Comparison of ENCODE assay signal across 15 mouse cellular contexts in genomic region chr4:136995361-136995760, GRCm38 (mm10). TPM values are rescaled to one million over a fixed set of nuclear protein-coding genes. Genes with fewer than 3 reads are reported as not detected.
A peak's percentile ranks its signal among the peaks of the same experiment; 100 is the strongest.
DNase-seq lines count a peak whose midpoint lies in the region; ATAC-seq and TF ChIP-seq lines count a peak whose summit lies in the region.
"Had no signal": no experiment of that assay in that cellular context is flagged by ENCODE, and none has a peak within 500 bp of the region (broad histone marks: within the 10 kb centered on the region; RNA-seq: fewer than 3 reads in every experiment).

No protein-coding gene starts in this region.

- H3K4me1 ChIP-seq in hindbrain, postnatal 0 days (ENCODE audit: insufficient read depth, low read length), result peaks cover 13% of the 10 kb centered on the region
- no peaks in the 10 kb centered on the region; the same call in 1 of the 2 replicates for H3K4me1 ChIP-seq in hindbrain, embryonic 16.5 days (ENCODE audit: control insufficient read depth, insufficient read depth, low read depth, low read length)
- H3K4me1 ChIP-seq: midbrain, embryonic 10.5 days had no signal

- WGBS in hindbrain, postnatal 0 days, result 63% methylated on average over 14 of the region's 14 CpGs
- WGBS in hindbrain, embryonic 16.5 days, result 76% methylated on average over 14 of the region's 14 CpGs

- no peaks in the 10 kb centered on the region for H3K27me3 ChIP-seq in hindbrain, postnatal 0 days (ENCODE audit: insufficient read depth, low read length)
- H3K27me3 ChIP-seq in hindbrain, embryonic 16.5 days (replicated peaks; ENCODE audit: control insufficient read depth, insufficient read depth, low read length), result no peaks in the 10 kb centered on the region
- H3K27me3 ChIP-seq: embryonic facial prominence, embryonic 13.5 days had no signal

- H3K9me3 ChIP-seq in hindbrain, postnatal 0 days (ENCODE audit: low read length), result no peaks in the 10 kb centered on the region
- H3K9me3 ChIP-seq in hindbrain, embryonic 16.5 days (ENCODE audit: control insufficient read depth, low read length), result no peaks in the 10 kb centered on the region
- H3K9me3 ChIP-seq: embryonic facial prominence, embryonic 13.5 days; heart, embryonic 10.5 days; midbrain, embryonic 10.5 days had no signal

- H3K4me3 ChIP-seq in hindbrain, postnatal 0 days (ENCODE audit: low read length), result no peak overlapping the region
- H3K4me3 ChIP-seq in hindbrain, embryonic 16.5 days (ENCODE audit: low read length), result no peak overlapping the region
- H3K4me3 ChIP-seq: embryonic facial prominence, embryonic 13.5 days; heart, embryonic 10.5 days; left cerebral cortex, adult 2 months; midbrain, embryonic 10.5 days had no signal

- H3K27ac ChIP-seq in hindbrain, postnatal 0 days, result no peak overlapping the region
- H3K27ac ChIP-seq in hindbrain, embryonic 16.5 days (ENCODE audit: low read depth, low read length), result no peak overlapping the region
- H3K27ac ChIP-seq: embryonic facial prominence, embryonic 13.5 days; heart, embryonic 10.5 days; left cerebral cortex, adult 2 months; midbrain, embryonic 10.5 days had no signal

- peaks cover 11% of the 10 kb centered on the region; the same call in 1 of the 2 replicates for H3K36me3 ChIP-seq in hindbrain, postnatal 0 days (ENCODE audit: insufficient read depth, low read length)
- H3K36me3 ChIP-seq in hindbrain, embryonic 16.5 days (ENCODE audit: control insufficient read depth, insufficient read depth, low read length), result 0 out of 2 replicates have a peak, but pooled peaks cover 7% of the 10 kb centered on the region

- H3K4me2 ChIP-seq in hindbrain, postnatal 0 days (ENCODE audit: low read depth, low read length), result no peak overlapping the region
- H3K4me2 ChIP-seq in hindbrain, embryonic 16.5 days (ENCODE audit: low read length), result no peak overlapping the region
- H3K4me2 ChIP-seq: embryonic facial prominence, embryonic 13.5 days had no signal

- no peak for ATAC-seq in hindbrain, postnatal 0 days
- ATAC-seq in hindbrain, embryonic 16.5 days, result no peak

- no peak overlapping the region for H3K9ac ChIP-seq in hindbrain, postnatal 0 days (replicated peaks; ENCODE audit: low read length)
- H3K9ac ChIP-seq in hindbrain, embryonic 16.5 days (ENCODE audit: low read depth, low read length), result no peak overlapping the region
- H3K9ac ChIP-seq: embryonic facial prominence, embryonic 13.5 days had no signal

- peak; percentile 62 for DNase-seq in hindbrain, postnatal 0 days (ENCODE audit: low spot score)
- DNase-seq in urinary bladder, postnatal 14 days (ENCODE audit: low spot score), result peak; percentile 7
- no peak for DNase-seq in urinary bladder, postnatal 25 days (ENCODE audit: low spot score)
- DNase-seq in cerebellum, postnatal 25 days, result peak; percentile 74 to 84
- DNase-seq in left cerebral cortex, adult 11 months (ENCODE audit: low spot score), result no peak
- no peak for DNase-seq in frontal cortex, adult 2 months (ENCODE audit: extremely low spot score in 1 of 2, low spot score in 1 of 2)
- DNase-seq: B cell, adult 2 months; gastrocnemius, postnatal 36 days; heart, postnatal 36 days had no signal

- no peak for TF ChIP-seq CTCF in hindbrain, postnatal 0 days (IDR thresholded peaks at IDR 0.05; ENCODE audit: low read depth)

RNA-seq across cellular contexts. Expression of gene Epha8, which starts 38.7 kb away (rescaled TPM):
- 52.9 and 59.3 TPM in 2 replicates for total RNA-seq in hindbrain, postnatal 0 days (2014; rRNA removed)
- 13.3 and 14.2 TPM in 2 replicates for polyA plus RNA-seq in hindbrain, postnatal 0 days (2015; fragmentation: Nextera tagmentation; extraction: Ambion mirVana)
- polyA plus RNA-seq in hindbrain, embryonic 16.5 days (2015; fragmentation: Nextera tagmentation; extraction: Ambion mirVana), result 8.8 and 14.0 TPM in 2 replicates
- 5.1 and 6.4 TPM in 2 replicates for polyA plus RNA-seq in frontal cortex, adult 2 months (2012; rRNA removed)
- total RNA-seq: common myeloid progenitor, adult 5-6 weeks; gastrocnemius, postnatal 36 days; heart, postnatal 36 days had no signal

RNA-seq across cellular contexts. Expression of gene Zbtb40, which starts 53.2 kb away (rescaled TPM):
- 8.2 and 9.1 TPM in 2 replicates for total RNA-seq in hindbrain, postnatal 0 days (2014; rRNA removed)
- 1.6 and 1.9 TPM in 2 replicates for polyA plus RNA-seq in hindbrain, postnatal 0 days (2015; fragmentation: Nextera tagmentation; extraction: Ambion mirVana)
- 3.2 and 4.4 TPM in 2 replicates for polyA plus RNA-seq in hindbrain, embryonic 16.5 days (2015; fragmentation: Nextera tagmentation; extraction: Ambion mirVana)
- 7.4 and 7.5 TPM in 2 replicates for polyA plus RNA-seq in frontal cortex, adult 2 months (2012; rRNA removed)

Comparison
In these comparisons a context has a peak if more than half of its experiments do, and no peak if none do; other contexts are left out.
1. DNase-seq: peak in hindbrain, postnatal 0 days (single experiment), urinary bladder, postnatal 14 days (single experiment) and cerebellum, postnatal 25 days (2 of 2); none in urinary bladder, postnatal 25 days (single experiment), left cerebral cortex, adult 11 months (single experiment) and frontal cortex, adult 2 months (0 of 2).